Mouse (Mus musculus) induced T-regulatory cell, adult 2 months (primary cell): ENCODE results near the gene Prkce.

Source experiments
- DNase-seq: peaks from one replicate; pipeline ENCODE4 v3.0.0-alpha.2; 2012; ENCODE audit warnings: low read depth

The Prkce gene

DNA sequence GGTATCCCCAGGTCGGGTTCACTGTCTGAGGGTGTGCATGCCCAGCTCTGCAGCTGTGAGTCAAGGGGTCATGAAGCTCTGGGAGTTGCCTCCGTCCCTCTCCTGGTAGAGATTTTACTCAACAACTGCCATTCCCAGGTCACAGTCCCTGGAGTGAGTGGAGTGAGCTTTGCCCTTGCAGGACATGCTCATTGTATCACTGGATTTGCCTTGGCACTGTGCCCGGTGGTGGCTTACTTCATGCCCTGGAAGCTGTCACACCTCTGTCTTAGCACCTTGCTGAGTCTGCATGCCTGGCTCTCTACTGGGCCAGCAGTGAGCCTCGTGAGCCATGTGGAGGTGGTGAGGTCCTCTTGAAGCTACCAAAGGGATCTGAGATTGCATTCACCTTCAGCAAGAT lies 167.4 kb downstream of the Prkce start:
- no peak for DNase-seq

DNA sequence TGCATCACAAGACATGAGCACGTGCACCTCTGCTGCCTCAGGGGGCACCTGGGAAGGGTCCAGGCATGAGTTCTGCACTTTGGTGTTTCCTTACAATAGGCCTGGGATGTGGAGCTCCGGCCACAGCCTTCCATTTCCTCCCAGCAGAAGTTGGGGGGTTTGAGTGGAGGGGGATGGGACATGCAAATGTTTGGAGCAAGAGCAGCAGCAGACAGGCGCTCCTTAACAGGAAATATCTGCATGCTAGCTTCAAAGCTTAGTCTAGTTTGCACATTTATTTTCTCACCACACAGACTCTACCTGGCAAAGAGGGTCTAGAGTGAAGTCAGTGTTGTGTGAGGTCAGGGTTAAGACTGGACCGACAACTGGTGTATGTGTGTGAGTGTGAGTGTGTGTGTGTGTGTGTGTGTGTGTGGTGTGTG lies 169.1 kb downstream of the Prkce start:
- DNase-seq: peak; percentile 38

GRCm38 (mm10) chr17:86337076-86337475 lies 169.5 kb downstream of the Prkce start:
- DNase-seq: peak; percentile 48

DNA sequence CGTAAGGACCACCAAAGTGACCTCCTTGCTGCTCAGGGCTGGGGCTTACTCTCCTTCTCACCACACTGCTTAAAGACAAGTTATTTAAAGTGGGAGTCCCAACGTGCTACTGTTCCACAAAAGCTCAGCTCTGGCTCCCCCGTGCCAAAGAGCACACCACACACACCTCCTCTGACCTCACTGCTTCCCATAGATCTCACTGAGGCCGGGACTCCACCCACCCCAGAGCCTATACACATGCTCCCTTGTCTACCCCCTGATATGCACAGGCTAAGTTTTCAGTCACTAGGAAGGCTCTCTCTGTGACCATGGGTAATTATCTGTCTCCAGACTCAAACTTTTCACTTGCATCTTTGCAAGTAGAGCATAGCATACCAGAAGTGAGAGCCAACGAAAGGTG lies 170.7 kb downstream of the Prkce start:
- DNase-seq: no peak

GRCm38 (mm10) chr17:86344032-86344431 lies 176.4 kb downstream of the Prkce start:
- DNase-seq: no peak

GRCm38 (mm10) chr17:86345234-86346005 lies 177.8 kb downstream of the Prkce start:
- no peak for DNase-seq

- DNase-seq: no peak
These were observed 182.7 kb downstream of the Prkce start for GRCm38 (mm10) chr17:86350236-86350635.

- no peak for DNase-seq
These were observed 183.2 kb downstream of the Prkce start for GRCm38 (mm10) chr17:86350791-86351261.

- DNase-seq: no peak
These were observed 183.7 kb downstream of the Prkce start for GRCm38 (mm10) chr17:86351282-86351681.

- DNase-seq: no peak
These were observed 184.9 kb downstream of the Prkce start for GRCm38 (mm10) chr17:86352247-86353037.

- DNase-seq: peak; percentile 50
These were observed 186.1 kb downstream of the Prkce start for GRCm38 (mm10) chr17:86353679-86354078.

DNA sequence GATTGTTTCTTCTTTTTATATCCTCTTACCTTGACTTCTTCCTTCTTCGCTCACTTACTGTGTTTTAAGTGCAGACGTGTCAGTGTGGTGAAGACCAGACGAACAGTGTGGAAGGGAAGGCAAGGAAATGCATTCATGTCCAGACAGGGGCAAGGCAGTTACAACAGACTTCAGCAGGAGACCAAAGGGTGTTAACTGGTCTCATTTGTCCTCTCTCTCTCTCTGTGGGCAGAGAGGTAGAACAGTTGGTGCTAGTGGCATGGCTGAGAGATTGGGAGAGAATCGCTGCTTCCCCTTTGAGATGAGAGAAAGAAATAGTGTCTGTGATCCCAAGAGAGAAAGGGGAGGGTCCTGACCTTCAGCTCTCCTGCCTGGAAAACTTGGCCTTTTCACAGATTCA lies 186.5 kb downstream of the Prkce start:
- DNase-seq: no peak

GRCm38 (mm10) chr17:86354896-86355295 lies 187.3 kb downstream of the Prkce start:
- DNase-seq: no peak

DNA sequence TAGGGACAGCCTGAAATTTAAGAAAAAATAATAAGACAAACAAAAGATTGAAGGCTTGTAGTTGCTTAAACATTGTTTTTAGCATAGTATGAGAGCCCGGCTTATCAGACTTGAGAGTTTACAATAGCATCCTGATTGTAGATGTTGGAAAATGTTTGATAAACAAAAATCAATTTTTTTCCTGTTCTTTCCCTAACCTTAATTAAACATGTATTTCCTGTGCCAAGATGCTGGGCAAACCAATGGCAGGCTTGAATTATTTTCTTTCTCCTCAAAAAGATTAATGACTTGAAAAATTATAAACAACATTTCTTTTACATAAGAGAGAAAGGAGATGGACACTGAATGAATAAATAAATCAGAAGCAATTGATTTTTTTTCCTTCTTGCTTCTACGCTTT lies 187.7 kb downstream of the Prkce start:
- DNase-seq: no peak

DNA sequence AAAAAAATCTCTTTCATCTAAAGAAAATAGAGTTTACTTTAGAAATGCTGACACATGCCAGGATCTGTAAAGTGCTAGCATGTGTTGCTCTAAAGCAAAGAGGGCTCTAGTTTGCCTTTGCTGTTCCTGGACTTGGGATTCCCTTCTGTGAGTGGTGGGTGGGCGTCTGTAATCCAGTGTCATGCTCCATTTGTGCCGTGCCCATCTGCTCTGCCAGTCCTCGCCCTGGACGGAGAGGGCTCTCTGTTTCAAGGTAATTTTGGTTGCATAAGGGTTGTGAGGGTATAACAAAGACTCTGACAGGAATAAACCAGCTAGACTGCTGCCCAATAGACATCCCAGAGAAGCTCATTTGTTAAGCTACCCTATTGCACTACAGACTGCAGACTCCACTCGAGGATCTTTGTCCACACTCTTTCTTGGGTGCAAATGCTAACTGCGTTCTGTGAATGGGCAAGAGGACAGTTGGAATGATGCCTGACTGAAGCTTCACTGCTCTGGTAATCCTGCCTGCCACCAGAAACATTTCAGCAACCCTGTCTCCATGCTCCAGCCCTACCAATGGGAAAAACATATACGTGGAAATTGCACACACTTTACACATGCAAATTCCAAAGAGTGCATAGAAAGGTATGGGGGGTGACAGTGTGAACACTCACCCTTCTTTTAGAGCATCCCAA lies 188.3 kb downstream of the Prkce start:
- no peak for DNase-seq

- DNase-seq: no peak
These were observed 190.8 kb downstream of the Prkce start for GRCm38 (mm10) chr17:86358388-86358787.

DNA sequence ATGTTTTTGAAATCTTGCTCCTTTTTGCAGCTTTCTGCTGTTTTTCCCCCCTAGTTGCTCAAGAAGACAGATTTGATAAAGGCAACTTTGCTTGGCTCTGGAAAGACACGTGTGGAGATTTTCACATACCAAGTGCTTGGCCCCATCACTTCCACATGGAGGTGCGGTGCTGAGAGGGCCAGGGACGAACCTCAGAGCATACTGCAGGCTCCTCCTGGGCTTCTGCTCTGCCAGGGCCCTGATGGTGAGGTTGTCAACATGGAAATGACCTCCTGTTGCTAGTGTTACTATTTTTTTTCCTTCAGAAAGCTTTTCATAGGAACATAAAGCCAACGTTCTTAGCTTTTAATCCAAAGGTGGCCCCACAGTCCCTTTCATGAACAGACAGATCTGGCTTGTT lies 191.3 kb downstream of the Prkce start:
- DNase-seq: no peak

DNA sequence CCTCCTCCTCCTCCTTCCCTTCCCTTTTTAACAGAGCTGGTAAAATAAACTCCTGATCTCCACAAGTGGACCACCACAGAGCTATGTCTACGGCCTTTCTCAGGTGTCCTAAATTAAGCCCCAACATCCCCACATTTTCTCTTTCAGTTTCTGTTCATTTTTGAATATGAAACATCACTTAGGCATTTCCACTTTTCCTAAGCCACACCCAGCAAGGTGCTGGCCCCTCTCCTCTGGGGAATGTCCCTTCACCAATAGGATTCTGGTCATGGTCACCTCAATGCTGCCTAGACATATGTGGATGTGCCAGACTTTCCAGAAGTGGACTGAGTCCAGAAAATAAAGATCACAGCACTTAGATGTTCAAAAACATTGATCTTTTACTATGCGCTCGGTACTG lies 193.3 kb downstream of the Prkce start:
- no peak for DNase-seq

DNA sequence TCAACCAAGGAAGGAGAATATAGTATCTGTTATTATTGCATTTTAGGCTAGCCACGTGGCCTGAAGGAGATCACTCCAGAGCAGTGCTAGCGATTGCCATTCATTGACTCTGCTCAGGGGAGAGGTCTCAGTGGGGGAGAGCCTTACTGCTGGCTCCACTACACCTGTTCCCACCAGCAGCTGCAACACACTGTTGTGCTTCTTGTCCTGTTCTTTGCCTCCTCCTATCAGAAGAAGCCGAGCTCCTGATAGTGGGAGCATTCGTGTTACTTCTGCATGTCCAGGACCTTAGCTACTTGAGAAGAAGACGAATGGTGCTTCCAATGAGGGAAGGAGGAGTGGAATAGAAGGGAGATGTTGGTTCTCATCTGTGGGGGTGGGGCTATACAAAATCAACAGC lies 195.8 kb downstream of the Prkce start:
- DNase-seq: no peak

DNA sequence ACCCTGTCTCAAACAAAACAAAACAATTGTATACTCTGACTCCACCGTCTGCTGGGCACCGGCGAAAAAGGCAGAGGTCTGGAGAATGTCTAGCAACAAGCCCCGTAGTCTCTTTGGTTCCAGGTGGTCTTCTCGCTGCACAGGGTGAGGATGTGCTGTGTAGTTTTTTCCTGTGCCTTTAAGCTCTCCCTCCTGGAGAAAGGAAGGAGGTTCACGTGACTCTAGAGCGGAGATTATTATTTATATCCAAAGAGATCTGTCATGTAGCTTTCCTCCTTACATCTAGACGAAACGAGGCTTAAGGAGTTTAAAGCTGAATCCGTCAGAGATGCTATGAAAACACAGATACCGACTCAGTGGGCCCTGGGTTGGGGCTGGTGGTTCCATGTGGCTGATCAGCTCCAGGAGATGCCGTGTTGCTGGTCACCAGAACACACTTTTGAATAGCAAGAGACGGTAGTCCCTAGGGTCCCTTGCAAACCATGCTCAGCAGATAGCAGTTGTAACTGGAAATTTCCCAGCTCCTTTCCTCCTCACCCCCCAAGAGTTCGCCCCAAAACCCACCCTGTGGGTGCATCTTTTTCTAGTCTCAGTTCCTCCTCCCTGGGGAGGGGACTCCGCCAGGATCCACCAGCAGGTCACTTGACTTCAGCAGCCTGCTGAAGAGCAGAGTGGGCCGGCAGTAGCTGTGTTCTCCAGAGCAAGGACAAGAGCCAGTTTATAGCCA lies 196.9 kb downstream of the Prkce start:
- no peak for DNase-seq

GRCm38 (mm10) chr17:86366919-86367318 lies 199.3 kb downstream of the Prkce start:
- no peak for DNase-seq

DNA sequence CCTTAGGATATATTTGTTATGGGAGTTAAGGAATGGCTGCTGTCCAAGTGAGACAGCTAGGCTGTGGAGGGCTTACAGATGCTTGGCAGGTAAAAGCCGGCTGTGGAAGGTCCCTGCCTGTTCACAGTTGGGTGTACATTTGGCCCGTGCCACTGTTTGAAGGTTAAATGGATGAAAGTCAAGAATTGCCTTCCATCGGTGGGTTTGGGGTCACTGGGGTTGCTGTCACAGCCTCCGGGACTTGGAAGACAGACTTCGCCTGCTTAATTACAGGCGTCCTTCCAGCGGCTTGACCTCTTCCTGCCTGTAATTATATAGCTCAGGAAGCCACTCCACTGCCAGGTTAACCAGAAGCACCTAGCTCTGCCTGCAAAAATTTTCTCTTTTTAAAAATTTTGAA lies 200.1 kb downstream of the Prkce start:
- no peak for DNase-seq
